8 mouse cellular contexts compared by ENCODE assay signal in genomic region chr15:96460730-96461540, GRCm38 (mm10). TPM values are rescaled to one million over a fixed set of nuclear protein-coding genes. Genes with fewer than 3 reads are reported as not detected.
A peak's percentile ranks its signal among the peaks of the same experiment; 100 is the strongest.
DNase-seq lines count a peak whose midpoint lies in the region; ATAC-seq lines count a peak whose summit lies in the region.

Gene Scaf11, minus strand, starts transcription at chr15:96460843.

- peak; percentile 96 for ATAC-seq in hindbrain, embryonic 15.5 days (ENCODE audit: low FRiP score, low read depth)

- under 1% methylated on average over 51 of the region's 96 CpGs for WGBS in hindbrain, embryonic 15.5 days

- H3K9ac ChIP-seq in hindbrain, embryonic 15.5 days, result peak within 1 kb of the TSS; percentile 86

- H3K27ac ChIP-seq in hindbrain, embryonic 15.5 days (replicated peaks), result peak within 1 kb of the TSS; percentile 97

- no peaks in the 10 kb centered on the region for H3K9me3 ChIP-seq in hindbrain, embryonic 15.5 days

- no peaks in the 10 kb centered on the region for H3K36me3 ChIP-seq in hindbrain, embryonic 15.5 days

- no peaks in the 10 kb centered on the region for H3K27me3 ChIP-seq in hindbrain, embryonic 15.5 days

- peak within 1 kb of the TSS; percentile 75 for H3K4me2 ChIP-seq in hindbrain, embryonic 15.5 days

- peaks cover 28% of the 10 kb centered on the region for H3K4me1 ChIP-seq in hindbrain, embryonic 15.5 days (replicated peaks)

- DNase-seq in R1 (ENCODE audit: low read depth, low spot score), result peak; percentile 90
- DNase-seq in cerebellum, postnatal 25 days, result peak; percentile 97 to 98
- DNase-seq in frontal cortex, postnatal 36 days (ENCODE audit: low spot score in 2 of 2), result peak; percentile 89 to 90
- DNase-seq in left cerebral cortex, adult 11 months (ENCODE audit: low spot score), result peak; percentile 88
- peak; percentile 98 for DNase-seq in lung, postnatal 4 days
- DNase-seq in retina, postnatal 7 days (ENCODE audit: low read depth, low spot score), result peak; percentile 94
- peak; percentile 96 for DNase-seq in urinary bladder, adult 2 months (ENCODE audit: low spot score)

- H3K4me3 ChIP-seq in hindbrain, embryonic 15.5 days, result peak within 1 kb of the TSS; percentile 94

RNA-seq across cellular contexts. Expression of gene Scaf11, which starts in this region (rescaled TPM):
- 42.3 and 45.3 TPM in 2 replicates for polyA plus RNA-seq in hindbrain, embryonic 15.5 days (2015; fragmentation: Nextera tagmentation; extraction: Ambion mirVana)
- 38.1 and 43.5 TPM in 2 replicates for polyA plus RNA-seq in urinary bladder, adult 2 months (2012; rRNA removed)

Comparison
In these comparisons a context has a peak if more than half of its experiments do, and no peak if none do; other contexts are left out.
1. Peak in every context shown above with its lines: DNase-seq, ATAC-seq, H3K4me3 ChIP-seq and H3K27ac ChIP-seq.